Mouse (Mus musculus) intestine, embryonic 16.5 days (tissue): ENCODE results near the gene Akr1d1. TPM values are rescaled to one million over a fixed set of nuclear protein-coding genes. Genes with fewer than 3 reads are reported as not detected.

Experiments
- ATAC-seq: fragments of 200-750 bp; cut with Nextera tagmentation; 2 replicates; pipeline ENCODE4 v1.8.0; 2017; ENCODE audit warnings: moderate TSS enrichment, moderate library complexity
- H3K27ac ChIP-seq: fragments of 300-500 bp; sonication (generic); 2 replicates; pipeline ENCODE4 v1.5.1; 2014; ENCODE audit warnings: mild to moderate bottlenecking, low read length
- H3K27me3 ChIP-seq: fragments of 300-500 bp; sonication (generic); replicated peaks from 2 replicates; pipeline ENCODE4 v1.6.1; 2014; ENCODE audit warnings: low read length, control low read depth, mixed read lengths; ENCODE audit not compliant: control insufficient read depth, insufficient read depth
- H3K36me3 ChIP-seq: fragments of 300-500 bp; sonication (generic); 2 replicates; pipeline ENCODE4 v1.6.1; 2014; ENCODE audit warnings: low read length, control low read depth; ENCODE audit not compliant: control insufficient read depth, insufficient read depth
- H3K4me1 ChIP-seq: fragments of 300-500 bp; sonication (generic); 2 replicates; pipeline ENCODE4 v1.6.1; 2014; ENCODE audit warnings: low read length, control low read depth, mixed read lengths; ENCODE audit not compliant: control insufficient read depth, insufficient read depth
- H3K4me2 ChIP-seq: fragments of 300-500 bp; sonication (generic); 2 replicates; pipeline ENCODE4 v1.6.1; 2014; ENCODE audit warnings: low read depth, low read length, control low read depth
- H3K4me3 ChIP-seq: fragments of 300-500 bp; sonication (generic); 2 replicates; pipeline ENCODE4 v1.5.1; 2014; ENCODE audit warnings: mild to moderate bottlenecking, low read length
- H3K9ac ChIP-seq: fragments of 300-500 bp; sonication (generic); 2 replicates; pipeline ENCODE4 v1.6.1; 2014; ENCODE audit warnings: low read depth, low read length
- H3K9me3 ChIP-seq: fragments of 300-500 bp; sonication (generic); 2 replicates; pipeline ENCODE4 v1.6.1; 2016; ENCODE audit warnings: low read length, control low read depth; ENCODE audit not compliant: control insufficient read depth
- WGBS: fragments of 180-500 bp; shearing (Covaris S2); extraction: QIAGEN DNeasy Blood & Tissue Kit; methylation state at CpG from one replicate; pipeline ENCODE4 v1.1.7; 2014; 5-methylcytosine and 5-hydroxymethylcytosine counted together
- polyA plus RNA-seq: library from polyadenylated mRNA; unstranded; fragments of >200 nt; fragmentation: Nextera tagmentation; extraction: Ambion mirVana; gene quantifications from 2 replicates; pipeline ENCODE4 v1.2.1, GENCODE M21; 2015

Gene Akr1d1
- polyA plus RNA-seq, 1 experiment from 2014 or later: 0.45 TPM

DNA sequence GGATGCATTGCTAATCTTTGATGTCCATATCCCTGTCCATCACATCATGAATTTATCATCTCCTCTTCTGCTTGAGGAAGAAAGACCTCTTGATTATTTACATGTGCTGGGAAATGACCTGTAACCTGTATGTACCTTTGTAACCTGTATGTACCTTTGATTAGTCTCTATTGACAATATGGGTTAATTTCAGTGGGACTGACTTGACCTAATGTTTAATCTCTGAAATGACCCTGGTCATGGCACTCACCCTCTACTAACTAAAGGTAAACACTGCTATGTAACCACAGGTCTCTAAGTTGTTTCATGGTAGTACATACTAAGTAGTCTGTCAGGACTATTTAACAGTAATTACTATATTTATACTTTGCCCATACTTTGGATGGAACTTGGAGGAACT, 19.2 kb upstream of the Akr1d1 start:
- H3K36me3 ChIP-seq: no peaks in the 10 kb centered on the region
- H3K4me3 ChIP-seq: no peak overlapping the region
- no peak overlapping the region for H3K4me2 ChIP-seq
- no peak overlapping the region for H3K9ac ChIP-seq
- no peaks in the 10 kb centered on the region for H3K27me3 ChIP-seq
- no peak overlapping the region for H3K27ac ChIP-seq
- ATAC-seq: no peak
- H3K4me1 ChIP-seq: 0 out of 2 replicates have a peak, but pooled peaks cover 2% of the 10 kb centered on the region
- no peaks in the 10 kb centered on the region for H3K9me3 ChIP-seq

DNA sequence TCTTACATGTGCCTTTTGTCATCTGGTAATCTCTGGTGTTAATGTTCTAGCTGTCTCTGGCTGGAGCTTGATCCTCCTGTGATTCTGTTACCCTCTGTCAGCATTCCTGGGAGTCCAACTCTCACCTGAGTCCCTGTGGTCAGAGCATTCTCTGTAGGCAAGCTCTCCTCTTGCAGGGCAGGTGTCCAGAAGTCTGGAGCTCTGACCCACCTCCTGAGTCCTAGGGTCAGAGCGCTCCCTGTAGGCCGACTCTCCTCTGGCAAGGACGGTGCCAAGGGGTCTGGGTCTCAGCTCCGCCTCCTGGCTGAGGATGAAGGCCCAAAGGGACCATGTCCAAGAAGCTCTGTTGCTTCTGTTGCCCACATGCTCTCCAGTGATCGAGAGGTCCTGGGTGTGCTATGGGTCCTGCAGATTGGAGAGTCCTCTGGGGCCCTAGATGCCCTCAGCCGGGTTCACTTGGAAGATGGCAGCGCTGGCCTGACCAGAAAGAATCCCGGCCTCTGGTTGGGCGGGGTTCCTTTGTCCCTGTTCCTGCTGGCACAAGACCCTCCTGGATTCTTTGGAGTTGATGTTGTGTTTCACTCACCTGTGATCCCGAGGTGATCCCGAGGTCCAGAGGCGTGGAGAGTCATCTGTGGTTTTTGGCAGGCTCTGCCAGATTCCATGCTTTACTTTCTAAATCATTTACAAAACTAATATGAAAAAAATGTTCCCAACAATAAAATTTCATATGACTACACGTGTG, 9.2 kb upstream of the Akr1d1 start:
- Histone ChIP-seq H3K27me3 (no peaks in the 10 kb centered on the region), H3K4me1 (no peaks in the 10 kb centered on the region), H3K9ac (no peak overlapping the region), H3K27ac (no peak overlapping the region), H3K36me3 (no peaks in the 10 kb centered on the region), H3K4me3 (no peak overlapping the region), H3K9me3 (no peaks in the 10 kb centered on the region), H3K4me2 (no peak overlapping the region)
- 90% methylated on average over 13 of the region's 13 CpGs for WGBS
- ATAC-seq: no peak

DNA sequence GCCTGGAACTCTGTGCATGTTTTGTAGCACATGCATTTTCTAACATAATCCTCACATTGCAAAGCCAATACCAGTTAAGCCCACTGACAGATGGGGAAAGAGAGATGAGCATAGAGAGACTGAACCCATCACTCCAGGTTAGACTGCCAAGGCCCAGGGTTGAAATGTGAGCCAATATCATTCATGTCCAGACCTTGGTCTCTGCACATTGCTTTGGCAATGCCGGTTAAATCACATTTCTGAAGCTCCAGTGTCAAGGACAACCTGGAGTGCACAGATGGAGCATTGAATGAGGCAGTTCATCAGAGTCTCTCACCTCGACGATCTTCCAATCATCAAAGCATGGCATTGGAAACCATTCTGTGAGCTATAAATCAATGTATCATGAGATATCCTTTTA, 2.1 kb downstream of the Akr1d1 start:
- Histone ChIP-seq H3K36me3 (no peaks in the 10 kb centered on the region), H3K4me2 (no peak overlapping the region), H3K9me3 (no peaks in the 10 kb centered on the region), H3K4me1 (no peaks in the 10 kb centered on the region), H3K4me3 (no peak overlapping the region), H3K9ac (no peak overlapping the region), H3K27ac (no peak overlapping the region), H3K27me3 (no peaks in the 10 kb centered on the region)
- no peak for ATAC-seq
- 83% methylated on average over 3 of the region's 3 CpGs for WGBS

DNA sequence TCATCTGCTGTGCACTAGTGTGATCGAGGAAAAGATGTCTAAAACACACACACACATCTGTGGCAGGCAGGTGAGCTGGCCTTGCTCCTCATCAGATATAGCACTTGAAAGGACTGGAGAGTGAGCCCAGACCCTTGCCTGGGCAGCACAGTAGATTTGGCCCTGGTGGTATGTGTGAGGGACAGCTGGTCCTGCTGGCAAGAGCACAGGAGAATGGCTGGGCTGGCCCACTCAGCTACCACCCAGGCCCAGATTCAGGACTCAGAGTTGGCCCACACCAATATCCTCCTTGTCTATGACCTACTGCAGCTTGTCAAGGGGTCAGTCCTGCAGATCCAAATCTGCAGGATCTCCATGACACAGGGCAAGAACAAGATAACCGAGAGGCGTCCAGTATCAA, 6.9 kb downstream of the Akr1d1 start:
- no peak overlapping the region for H3K4me2 ChIP-seq
- no peaks in the 10 kb centered on the region for H3K27me3 ChIP-seq
- H3K4me3 ChIP-seq: no peak overlapping the region
- H3K9ac ChIP-seq: no peak overlapping the region
- no peaks in the 10 kb centered on the region for H3K9me3 ChIP-seq
- H3K36me3 ChIP-seq: no peaks in the 10 kb centered on the region
- WGBS: 76% methylated on average over 3 of the region's 3 CpGs
- no peak for ATAC-seq
- peaks cover 5% of the 10 kb centered on the region; the same call in 1 of the 2 replicates for H3K4me1 ChIP-seq
- no peak overlapping the region for H3K27ac ChIP-seq

GRCm38 (mm10) chr6:37537801-37538200, 7.8 kb downstream of the Akr1d1 start:
- Histone ChIP-seq H3K9ac (no peak overlapping the region), H3K4me2 (no peak overlapping the region), H3K9me3 (no peaks in the 10 kb centered on the region), H3K4me1 (peaks cover 5% of the 10 kb centered on the region; the same call in 1 of the 2 replicates), H3K27me3 (no peaks in the 10 kb centered on the region), H3K4me3 (no peak overlapping the region), H3K36me3 (no peaks in the 10 kb centered on the region), H3K27ac (no peak overlapping the region)
- 78% methylated on average over 3 of the region's 3 CpGs for WGBS
- ATAC-seq: no peak

- 0 out of 2 replicates have a peak, but pooled peaks have one; percentile 38 for ATAC-seq
- no peaks in the 10 kb centered on the region for H3K27me3 ChIP-seq
- H3K9me3 ChIP-seq: no peaks in the 10 kb centered on the region
- H3K36me3 ChIP-seq: no peaks in the 10 kb centered on the region
- no peak overlapping the region for H3K4me3 ChIP-seq
- 82% methylated on average over 5 of the region's 5 CpGs for WGBS
- H3K9ac ChIP-seq: no peak overlapping the region
- peaks cover 5% of the 10 kb centered on the region; the same call in 1 of the 2 replicates for H3K4me1 ChIP-seq
- H3K4me2 ChIP-seq: no peak overlapping the region
- H3K27ac ChIP-seq: no peak overlapping the region
These were observed 8.8 kb downstream of the Akr1d1 start for GRCm38 (mm10) chr6:37538792-37539191.

DNA sequence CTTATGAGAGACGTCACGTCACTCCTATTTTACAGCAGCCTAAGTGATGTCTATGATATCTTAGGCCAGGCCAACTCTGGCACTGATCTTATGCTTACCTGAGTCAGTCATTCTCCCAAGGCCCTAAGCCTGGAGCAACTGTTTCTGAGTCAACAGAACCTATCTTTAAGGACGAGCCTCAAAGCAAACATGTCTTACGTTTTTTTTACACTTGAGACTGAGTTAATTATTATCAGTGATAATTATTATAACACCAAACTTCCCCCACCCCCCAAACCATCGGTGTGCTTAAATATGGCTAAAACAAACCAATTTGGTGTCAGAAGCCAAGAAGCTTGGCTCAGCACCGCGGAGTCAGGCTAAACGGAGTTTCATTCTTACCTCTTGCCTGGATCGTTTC, 9.4 kb downstream of the Akr1d1 start:
- no peaks in the 10 kb centered on the region for H3K9me3 ChIP-seq
- H3K27me3 ChIP-seq: no peaks in the 10 kb centered on the region
- H3K4me3 ChIP-seq: no peak overlapping the region
- ATAC-seq: peak; percentile 60; the same call in 1 of the 2 replicates
- H3K27ac ChIP-seq: peak overlapping the region; percentile 61
- H3K36me3 ChIP-seq: no peaks in the 10 kb centered on the region
- no peak overlapping the region for H3K9ac ChIP-seq
- H3K4me2 ChIP-seq: peak overlapping the region; percentile 16; the same call in 1 of the 2 replicates
- H3K4me1 ChIP-seq: peaks cover 5% of the 10 kb centered on the region; the same call in 1 of the 2 replicates
- WGBS: 55% methylated on average over 9 of the region's 9 CpGs

- Histone ChIP-seq H3K27me3 (no peaks in the 10 kb centered on the region), H3K9ac (no peak overlapping the region), H3K4me1 (peaks cover 5% of the 10 kb centered on the region; the same call in 1 of the 2 replicates), H3K27ac (no peak overlapping the region; the same call in 1 of the 2 replicates), H3K36me3 (no peaks in the 10 kb centered on the region), H3K9me3 (no peaks in the 10 kb centered on the region), H3K4me3 (no peak overlapping the region), H3K4me2 (no peak overlapping the region)
- WGBS: 43% methylated on average over 3 of the region's 3 CpGs
- peak; percentile 96 for ATAC-seq
These were observed 10.1 kb downstream of the Akr1d1 start for GRCm38 (mm10) chr6:37540113-37540512.

GRCm38 (mm10) chr6:37541171-37541570, 11.2 kb downstream of the Akr1d1 start:
- ATAC-seq: no peak
- Histone ChIP-seq H3K36me3 (no peaks in the 10 kb centered on the region), H3K4me3 (no peak overlapping the region), H3K4me2 (no peak overlapping the region), H3K27me3 (no peaks in the 10 kb centered on the region), H3K27ac (no peak overlapping the region), H3K9me3 (no peaks in the 10 kb centered on the region), H3K9ac (no peak overlapping the region), H3K4me1 (peaks cover 5% of the 10 kb centered on the region; the same call in 1 of the 2 replicates)
- 63% methylated on average over 3 of the region's 3 CpGs for WGBS
